Mouse (Mus musculus) lung, adult 2 months (tissue): ENCODE results near the gene Lrrc75b.

Experiments used
- CTCF ChIP-seq: fragments of 200-500 bp; IDR thresholded peaks from 2 replicates; pipeline ENCODE4 v1.5.1; 2011; ENCODE audit warnings: mild to moderate bottlenecking, low read length, control low read depth; ENCODE audit not compliant: insufficient read depth
- POLR2A ChIP-seq: fragments of 200-500 bp; IDR thresholded peaks from 2 replicates; pipeline ENCODE4 v1.6.1; 2011; ENCODE audit warnings: low read depth, mild to moderate bottlenecking, control low read depth, low read length, borderline replicate concordance; ENCODE audit errors: extremely low read depth

GRCm38 (mm10) chr10:75571937-75572336 is 11.8 kb upstream of the Lrrc75b start:
- no peak for TF ChIP-seq POLR2A
- TF ChIP-seq CTCF, result no peak
